Mouse (Mus musculus): ENCODE data around the gene Vmn2r89.

GRCm38 (mm10) chr14:51495781-51496180, 44.1 kb downstream of the Vmn2r89 start:
- no peak for TF ChIP-seq POLR2A (IDR thresholded peaks at IDR 0.05; ENCODE audit: control insufficient read depth, extremely low read depth, insufficient read depth, low read length, poor library complexity)
- no peak for TF ChIP-seq CTCF (IDR thresholded peaks at IDR 0.05; ENCODE audit: borderline replicate concordance, control insufficient read depth, extremely low read depth, insufficient read depth, low read length, poor library complexity)
